Mouse (Mus musculus): Measurements from ENCODE around the gene Angpt4. TPM values are rescaled to one million over a fixed set of nuclear protein-coding genes. Genes with fewer than 3 reads are reported as not detected.

The Angpt4 gene
- total and polyA plus RNA-seq, 3 experiments, result 0.23 to 1.0 (median 0.27) TPM

GRCm38 (mm10) chr2:151986958-151987357 is 75.9 kb downstream of the Angpt4 start:
- Histone ChIP-seq H3K4me1 (ENCODE audit: control insufficient read depth, insufficient read depth, low read length) (no peaks in the 10 kb centered on the region; the same call in 1 of the 2 replicates), H3K79me2 (replicated peaks; ENCODE audit: control insufficient read depth, insufficient read depth, low read length) (no peaks in the 10 kb centered on the region), H3K9ac (ENCODE audit: low read depth, low read length) (no peak overlapping the region), H3K27me3 (ENCODE audit: control insufficient read depth, insufficient read depth, low read length) (no peaks in the 10 kb centered on the region), H3K36me3 (ENCODE audit: control insufficient read depth, insufficient read depth, low read length) (no peaks in the 10 kb centered on the region), H3K4me3 (no peak overlapping the region), H3K27ac (no peak overlapping the region; the same call in 1 of the 2 replicates)
- whole genome bisulfite sequencing, result 72% methylated on average over 8 of the region's 8 CpGs
- intact Hi-C loops (cut with DNase I), result no loop called here
- no peak for TF ChIP-seq POLR2A (IDR thresholded peaks at IDR 0.05; ENCODE audit: insufficient read depth, low read depth, low read length)
- no peak for TF ChIP-seq CTCF (IDR thresholded peaks at IDR 0.05)
- TF ChIP-seq EP300 (IDR thresholded peaks at IDR 0.05; ENCODE audit: insufficient read depth, low read depth, low read length), result no peak
- DNase-seq, result no peak

DNA sequence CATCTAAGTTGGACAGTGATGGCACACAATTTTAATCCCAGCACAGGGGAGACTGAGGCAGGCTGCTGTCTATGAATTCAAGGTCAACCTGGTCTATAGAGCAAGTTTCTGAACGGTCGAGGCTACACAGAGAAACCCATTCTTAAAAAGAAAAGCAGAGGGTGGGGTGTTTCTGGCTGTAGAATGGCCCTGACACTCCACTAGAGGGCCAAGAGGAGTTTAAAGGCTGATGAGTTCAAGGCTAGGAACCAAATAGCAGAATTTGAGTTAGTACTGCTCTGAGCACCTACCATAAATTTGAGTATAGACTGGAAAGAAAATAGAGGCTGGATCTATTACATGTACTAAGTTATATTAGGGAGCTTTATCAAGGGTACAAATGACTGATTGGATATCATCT is 78.0 kb downstream of the Angpt4 start:
- Histone ChIP-seq H3K27ac (no peak overlapping the region), H3K9ac (ENCODE audit: low read depth, low read length) (no peak overlapping the region), H3K4me1 (ENCODE audit: control insufficient read depth, insufficient read depth, low read length) (no peaks in the 10 kb centered on the region; the same call in 1 of the 2 replicates), H3K79me2 (replicated peaks; ENCODE audit: control insufficient read depth, insufficient read depth, low read length) (no peaks in the 10 kb centered on the region), H3K4me3 (no peak overlapping the region), H3K36me3 (ENCODE audit: control insufficient read depth, insufficient read depth, low read length) (no peaks in the 10 kb centered on the region), H3K27me3 (ENCODE audit: control insufficient read depth, insufficient read depth, low read length) (no peaks in the 10 kb centered on the region)
- intact Hi-C loops (cut with DNase I), result no loop called here
- DNase-seq, result no peak
- 71% methylated on average over 2 of the region's 2 CpGs for WGBS
- TF ChIP-seq POLR2A (IDR thresholded peaks at IDR 0.05; ENCODE audit: insufficient read depth, low read depth, low read length), result no peak
- TF ChIP-seq EP300 (IDR thresholded peaks at IDR 0.05; ENCODE audit: insufficient read depth, low read depth, low read length), result no peak
- peak; percentile 22 for TF ChIP-seq CTCF (IDR thresholded peaks at IDR 0.05)

- TF ChIP-seq CTCF (IDR thresholded peaks at IDR 0.05) (no peak), POLR2A (IDR thresholded peaks at IDR 0.05; ENCODE audit: insufficient read depth, low read depth, low read length) (no peak), EP300 (IDR thresholded peaks at IDR 0.05; ENCODE audit: insufficient read depth, low read depth, low read length) (no peak)
- 51% methylated on average over 1 of the region's 1 CpGs for WGBS
- H3K4me1 ChIP-seq (ENCODE audit: control insufficient read depth, insufficient read depth, low read length), result peaks cover 4% of the 10 kb centered on the region
- no peaks in the 10 kb centered on the region for H3K36me3 ChIP-seq (ENCODE audit: control insufficient read depth, insufficient read depth, low read length)
- no peaks in the 10 kb centered on the region for H3K27me3 ChIP-seq (ENCODE audit: control insufficient read depth, insufficient read depth, low read length)
- H3K27ac ChIP-seq, result no peak overlapping the region
- intact Hi-C loops (cut with DNase I), result no loop called here
- DNase-seq, result no peak
- no peaks in the 10 kb centered on the region for H3K79me2 ChIP-seq (replicated peaks; ENCODE audit: control insufficient read depth, insufficient read depth, low read length)
- H3K9ac ChIP-seq (ENCODE audit: low read depth, low read length), result no peak overlapping the region
- H3K4me3 ChIP-seq, result no peak overlapping the region
These were observed 80.0 kb downstream of the Angpt4 start for GRCm38 (mm10) chr2:151990985-151991394.

DNA sequence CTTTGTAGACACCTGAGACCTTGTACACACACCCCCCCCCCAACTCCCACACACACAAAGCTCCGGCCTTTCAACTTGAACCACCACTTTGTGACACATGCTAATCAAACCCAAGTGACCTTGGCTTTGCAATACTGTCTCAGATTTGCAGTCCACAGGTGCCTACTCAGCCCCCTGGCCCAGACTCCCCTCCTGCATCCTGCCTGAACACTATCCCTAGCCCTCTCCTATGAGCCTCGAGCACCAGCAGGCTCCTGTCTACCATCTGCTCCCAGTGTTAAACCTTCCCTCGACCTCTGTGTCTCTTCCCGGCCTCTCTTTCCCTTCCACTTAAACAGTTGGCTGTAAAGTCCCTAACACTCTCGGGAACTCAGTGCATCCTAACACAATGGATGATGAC is 80.4 kb downstream of the Angpt4 start:
- H3K27ac ChIP-seq, result no peak overlapping the region
- no peak overlapping the region for H3K9ac ChIP-seq (ENCODE audit: low read depth, low read length)
- no peak overlapping the region for H3K4me3 ChIP-seq
- no peaks in the 10 kb centered on the region for H3K36me3 ChIP-seq (ENCODE audit: control insufficient read depth, insufficient read depth, low read length)
- no peak for TF ChIP-seq EP300 (IDR thresholded peaks at IDR 0.05; ENCODE audit: insufficient read depth, low read depth, low read length)
- no peak for TF ChIP-seq CTCF (IDR thresholded peaks at IDR 0.05)
- TF ChIP-seq POLR2A (IDR thresholded peaks at IDR 0.05; ENCODE audit: insufficient read depth, low read depth, low read length), result no peak
- no peak for DNase-seq
- WGBS, result 46% methylated on average over 5 of the region's 5 CpGs
- no peaks in the 10 kb centered on the region for H3K79me2 ChIP-seq (replicated peaks; ENCODE audit: control insufficient read depth, insufficient read depth, low read length)
- intact Hi-C loops (cut with DNase I), result no loop called here
- H3K4me1 ChIP-seq (ENCODE audit: control insufficient read depth, insufficient read depth, low read length), result peaks cover 4% of the 10 kb centered on the region
- H3K27me3 ChIP-seq (ENCODE audit: control insufficient read depth, insufficient read depth, low read length), result no peaks in the 10 kb centered on the region

DNA sequence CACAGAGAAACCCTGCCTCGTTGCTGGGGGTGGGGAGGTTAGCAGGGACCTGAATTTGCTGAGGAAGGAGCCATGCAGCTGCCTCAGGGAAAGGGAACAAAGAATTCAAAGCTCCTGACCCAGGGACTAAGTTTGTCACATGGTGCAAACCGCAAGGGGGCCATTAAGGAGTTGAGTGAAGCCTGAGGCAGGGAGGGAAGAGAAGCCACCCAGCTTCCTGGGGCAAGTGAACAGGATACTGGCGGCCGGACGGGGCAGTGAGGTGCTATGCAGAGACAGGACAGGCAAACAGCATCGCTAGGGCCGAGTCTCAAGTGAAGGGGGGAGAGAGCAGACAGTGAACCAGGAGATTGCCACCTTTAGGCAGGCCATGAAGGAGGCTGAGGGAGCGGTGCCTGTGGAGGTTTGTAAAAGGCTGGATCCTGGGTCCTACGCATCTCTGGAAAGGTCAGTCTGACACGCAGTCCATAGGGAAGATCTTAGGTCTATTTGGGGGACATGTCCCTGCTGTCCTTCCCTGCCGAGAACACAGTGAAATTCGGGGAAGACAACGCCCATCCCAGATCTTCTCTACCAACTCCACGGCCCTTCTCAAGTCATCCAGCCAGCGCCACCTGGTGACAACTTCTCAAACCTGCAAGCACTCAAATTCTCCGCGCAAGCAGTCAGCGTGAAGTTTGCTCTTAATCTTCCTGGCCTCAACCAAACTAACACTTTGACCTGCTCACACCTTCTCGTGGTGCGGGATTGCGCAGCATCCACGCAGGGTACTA is 83.5 kb downstream of the Angpt4 start:
- peak; percentile 79 to 86 for DNase-seq
- Histone ChIP-seq H3K4me1 (ENCODE audit: control insufficient read depth, insufficient read depth, low read length) (peaks cover 9% of the 10 kb centered on the region), H3K79me2 (replicated peaks; ENCODE audit: control insufficient read depth, insufficient read depth, low read length) (no peaks in the 10 kb centered on the region), H3K9ac (ENCODE audit: low read depth, low read length) (no peak overlapping the region), H3K27ac (peak overlapping the region; percentile 43; the same call in 1 of the 2 replicates), H3K36me3 (ENCODE audit: control insufficient read depth, insufficient read depth, low read length) (no peaks in the 10 kb centered on the region), H3K27me3 (ENCODE audit: control insufficient read depth, insufficient read depth, low read length) (no peaks in the 10 kb centered on the region), H3K4me3 (no peak overlapping the region)
- intact Hi-C loops (cut with DNase I), result loop anchor here (1.0 kb wide), 3 partner anchors 53 to 118 kb away; no protein-coding TSS in a partner anchor
- WGBS, result 13% methylated on average over 22 of the region's 22 CpGs
- TF ChIP-seq CTCF (IDR thresholded peaks at IDR 0.05), result peak; percentile 93
- TF ChIP-seq POLR2A (IDR thresholded peaks at IDR 0.05; ENCODE audit: insufficient read depth, low read depth, low read length), result no peak
- peak; percentile 94 for TF ChIP-seq EP300 (IDR thresholded peaks at IDR 0.05; ENCODE audit: insufficient read depth, low read depth, low read length)

Small RNAs within 50 kb of the gene (microRNA-seq; reads per million reads assigned to microRNA genes)
- gene Mir1953, result 0 reads per million in 2 experiments

Other genes with a start within 250 kb of the Angpt4 start
- gene Rad21l, start 242.7 kb upstream of the Angpt4 start, total RNA-seq (2021), result not detected
- not detected in 2 replicates for gene Rad21l, start 242.7 kb upstream of the Angpt4 start, polyA plus RNA-seq (2012; rRNA removed)
- gene Tmem74b, start 209.2 kb upstream of the Angpt4 start, total RNA-seq (2021), result 1 to 10 TPM; 4.6 to 5.8 TPM
- 4.4 and 4.5 TPM in 2 replicates for gene Tmem74b, start 209.2 kb upstream of the Angpt4 start, polyA plus RNA-seq (2012; rRNA removed)
- gene Psmf1, start 167.0 kb upstream of the Angpt4 start, total RNA-seq (2021), result 10 to 100 TPM; 21.8 to 25.9 TPM
- gene Psmf1, start 167.0 kb upstream of the Angpt4 start, polyA plus RNA-seq (2012; rRNA removed), result 29.6 and 30.6 TPM in 2 replicates
- not detected for gene Rspo4, start 68.3 kb upstream of the Angpt4 start, total RNA-seq (2021)
- gene Rspo4, start 68.3 kb upstream of the Angpt4 start, polyA plus RNA-seq (2012; rRNA removed), result not detected in 2 replicates
- gene Fam110a, start 69.0 kb downstream of the Angpt4 start, total RNA-seq (2021), result 1 to 10 TPM; 4.3 to 4.7 TPM
- gene Fam110a, start 69.0 kb downstream of the Angpt4 start, polyA plus RNA-seq (2012; rRNA removed), result 6.6 and 7.2 TPM in 2 replicates
- gene Slc52a3, start 85.3 kb downstream of the Angpt4 start, total RNA-seq (2021), result 1 to 10 TPM; 1.8 to 3.4 TPM
- 2.5 and 2.8 TPM in 2 replicates for gene Slc52a3, start 85.3 kb downstream of the Angpt4 start, polyA plus RNA-seq (2012; rRNA removed)
- gene Scrt2, start 170.3 kb downstream of the Angpt4 start, total RNA-seq (2021), result not detected
- not detected in 2 replicates for gene Scrt2, start 170.3 kb downstream of the Angpt4 start, polyA plus RNA-seq (2012; rRNA removed)
- gene Srxn1, start 194.3 kb downstream of the Angpt4 start, total RNA-seq (2021), result 10 to 100 TPM; 19.2 to 23.9 TPM
- 35.9 and 40.0 TPM in 2 replicates for gene Srxn1, start 194.3 kb downstream of the Angpt4 start, polyA plus RNA-seq (2012; rRNA removed)
- 10 to 100 TPM; 26.7 to 32.1 TPM for gene Tcf15, start 232.4 kb downstream of the Angpt4 start, total RNA-seq (2021)
- gene Tcf15, start 232.4 kb downstream of the Angpt4 start, polyA plus RNA-seq (2012; rRNA removed), result 21.2 and 25.9 TPM in 2 replicates

Data from heart, adult 2 months (tissue).